Mouse (Mus musculus): ENCODE results near the gene Igfbp1. TPM values are rescaled to one million over a fixed set of nuclear protein-coding genes. Genes with fewer than 3 reads are reported as not detected.

The Igfbp1 gene
- total RNA-seq, 2 experiments from 2014 or later = 0.24 TPM; not detected in 1

DNA sequence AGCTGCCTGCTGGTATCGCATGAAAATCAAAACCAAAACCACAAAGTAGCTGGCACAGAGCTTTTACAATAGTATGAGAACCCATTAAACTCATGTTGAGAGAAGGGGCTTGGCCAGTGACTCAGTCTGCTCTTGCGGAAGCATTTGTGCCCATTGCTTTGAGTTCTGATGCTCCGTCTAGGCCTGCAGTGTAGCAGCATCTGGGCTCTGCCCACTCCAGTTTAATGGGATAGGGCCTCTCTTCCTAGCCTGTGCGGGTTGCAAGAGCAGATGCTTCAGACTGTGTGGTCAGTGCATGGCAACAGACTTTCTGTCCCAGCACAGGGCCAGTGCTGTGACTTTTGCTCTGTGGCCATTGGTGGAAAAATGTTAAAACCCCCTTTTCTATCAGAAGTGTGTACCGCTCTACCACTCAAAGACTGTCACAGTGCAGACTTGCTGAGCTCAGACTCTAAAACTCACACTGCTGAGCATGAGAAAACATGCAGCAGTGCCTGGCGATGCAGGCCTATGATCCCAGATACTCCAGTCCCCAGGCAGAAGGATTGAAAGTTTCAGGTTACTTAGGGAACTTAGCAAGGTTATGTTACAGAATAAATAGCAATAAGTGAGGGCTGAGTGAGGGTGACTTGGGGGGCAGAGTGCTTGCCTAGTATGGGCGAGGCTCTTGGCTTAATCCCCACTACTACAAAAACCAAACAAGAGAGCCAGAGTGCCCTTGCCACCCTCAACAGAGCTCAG lies 29.4 kb downstream of the Igfbp1 start:
- no peak for DNase-seq
- intact Hi-C loops (cut with DNase I) = no loop called here

DNA sequence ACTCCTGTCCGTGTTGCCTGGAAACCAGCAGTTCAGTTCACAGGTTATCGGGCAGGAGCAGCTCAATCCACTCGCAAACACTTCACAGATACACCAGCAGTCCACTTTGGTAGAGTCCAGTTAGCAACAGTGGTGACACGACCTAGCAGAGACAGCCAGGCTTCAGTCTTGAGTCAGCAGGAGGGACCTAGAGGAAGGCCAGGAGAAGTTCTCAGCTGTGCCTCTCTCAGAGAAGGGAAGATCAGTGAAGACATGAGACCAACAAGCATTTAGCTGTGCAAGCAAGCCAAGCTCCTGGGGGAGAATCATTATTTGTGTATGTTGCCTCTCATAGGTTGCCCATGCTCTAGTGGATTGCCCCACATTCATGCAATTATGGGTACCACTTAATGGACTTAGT lies 30.5 kb downstream of the Igfbp1 start:
- DNase-seq = no peak
- intact Hi-C loops (cut with DNase I) = no loop called here

DNA sequence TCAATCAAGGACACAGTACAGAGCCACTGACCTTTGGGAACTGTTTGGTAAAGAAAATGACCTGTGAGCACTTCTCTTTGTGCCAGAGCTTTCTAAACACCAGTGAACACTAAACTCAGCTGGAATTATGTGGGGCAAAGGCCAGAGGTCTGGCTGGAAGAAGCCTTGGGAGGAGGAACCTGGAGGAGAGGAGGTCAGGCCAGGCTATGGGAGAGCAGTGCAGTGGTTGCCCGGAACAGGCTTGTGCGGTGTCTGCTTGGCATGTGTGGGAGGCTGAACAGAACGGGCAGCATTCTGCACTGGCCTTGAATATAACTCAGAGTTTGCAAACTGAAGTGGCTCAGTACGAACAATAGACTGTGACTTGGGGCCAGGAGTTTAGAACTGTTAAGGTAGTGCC lies 32.4 kb downstream of the Igfbp1 start:
- DNase-seq = no peak
- intact Hi-C loops (cut with DNase I) = no loop called here

- intact Hi-C loops (cut with DNase I) = no loop called here
- DNase-seq = no peak
Observed at GRCm38 (mm10) chr11:7231958-7232357, 34.4 kb downstream of the Igfbp1 start.

- DNase-seq = no peak
- intact Hi-C loops (cut with DNase I) = no loop called here
Observed at GRCm38 (mm10) chr11:7233333-7233732, 35.8 kb downstream of the Igfbp1 start.

GRCm38 (mm10) chr11:7234436-7234835 lies 36.9 kb downstream of the Igfbp1 start:
- DNase-seq = no peak
- intact Hi-C loops (cut with DNase I) = no loop called here

GRCm38 (mm10) chr11:7234981-7235609 lies 37.5 kb downstream of the Igfbp1 start:
- DNase-seq = no peak
- intact Hi-C loops (cut with DNase I) = no loop called here

- intact Hi-C loops (cut with DNase I) = no loop called here
- DNase-seq = no peak
Observed at GRCm38 (mm10) chr11:7236751-7237150, 39.2 kb downstream of the Igfbp1 start.

DNA sequence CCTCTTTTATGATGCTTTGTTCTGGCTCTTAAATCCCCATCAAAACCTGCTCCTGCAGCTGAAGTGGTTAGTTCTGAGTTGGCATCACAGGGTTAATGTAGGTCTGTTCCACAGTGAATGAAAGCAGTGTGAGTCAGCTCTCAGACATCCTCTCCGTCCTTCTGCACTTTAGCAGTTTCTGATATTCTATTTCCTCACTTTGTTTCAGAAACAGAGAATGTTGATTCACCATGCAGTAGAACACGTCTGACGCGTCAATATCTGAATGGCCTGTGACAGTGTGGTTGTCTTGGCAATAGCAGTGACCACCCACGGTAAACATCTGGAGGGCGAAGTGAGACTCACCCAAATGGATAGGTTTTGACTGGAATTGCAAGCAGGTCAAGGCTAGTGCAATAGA lies 40.1 kb downstream of the Igfbp1 start:
- DNase-seq = no peak
- intact Hi-C loops (cut with DNase I) = no loop called here

GRCm38 (mm10) chr11:7238546-7238945 lies 41.0 kb downstream of the Igfbp1 start:
- no peak for DNase-seq
- intact Hi-C loops (cut with DNase I) = no loop called here

- intact Hi-C loops (cut with DNase I) = no loop called here
- DNase-seq = no peak
Observed at GRCm38 (mm10) chr11:7239041-7239740, 41.6 kb downstream of the Igfbp1 start.

DNA sequence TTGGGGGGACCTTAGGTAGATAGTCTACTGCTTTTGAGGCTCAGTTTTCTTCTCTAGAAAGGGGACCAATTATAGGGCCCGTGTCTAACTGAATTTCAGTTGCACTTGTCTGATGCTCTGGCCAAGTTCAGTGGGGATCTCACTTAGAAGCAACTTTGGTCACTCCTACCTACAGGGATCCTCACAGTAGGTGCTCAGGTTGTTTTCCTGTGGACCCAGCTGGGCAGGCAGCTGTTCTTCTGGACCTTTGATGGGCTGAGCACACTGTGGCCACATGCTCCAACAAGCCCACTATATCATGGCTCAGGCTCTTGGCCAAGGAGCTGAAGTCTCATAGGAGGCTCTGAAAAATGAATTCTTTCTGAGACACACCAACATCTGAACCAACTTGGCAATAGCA lies 47.2 kb downstream of the Igfbp1 start:
- intact Hi-C loops (cut with DNase I) = no loop called here

DNA sequence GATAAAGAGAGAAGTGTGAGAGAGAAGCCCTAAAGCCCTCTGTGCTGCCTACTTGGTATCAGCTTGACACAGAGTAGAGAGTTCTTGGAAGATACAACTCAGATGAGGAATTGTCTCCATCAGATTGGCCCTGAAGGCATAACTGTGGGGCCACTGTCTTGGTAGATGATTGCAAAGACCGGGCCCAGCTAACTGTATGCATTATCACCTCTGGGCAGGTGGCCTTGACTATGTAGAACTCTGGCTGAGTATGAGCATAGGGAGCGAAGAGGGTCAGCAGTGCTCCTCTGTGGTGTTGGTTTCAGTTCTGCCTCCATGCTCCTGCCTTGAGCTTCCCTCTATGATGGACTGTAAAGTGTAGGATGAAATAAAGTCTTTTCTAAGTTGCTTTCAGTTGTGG lies 52.8 kb downstream of the Igfbp1 start:
- intact Hi-C loops (cut with DNase I) = no loop called here
- no peak for DNase-seq

More for the DNA sequence above, 47.2 kb downstream of the Igfbp1 start:
- no peak for DNase-seq

- intact Hi-C loops (cut with DNase I) = no loop called here
Observed at GRCm38 (mm10) chr11:7250870-7251269, 53.3 kb downstream of the Igfbp1 start.

More at GRCm38 (mm10) chr11:7250870-7251269, 53.3 kb downstream of the Igfbp1 start:
- no peak for DNase-seq

Other genes starting within 250 kb of the Igfbp1 start
- gene Adcy1, start 134.3 kb upstream of the Igfbp1 start, total RNA-seq (2021) = 100 to 1,000 TPM; 328 to 375 TPM
- gene Gm11985, start 9.2 kb upstream of the Igfbp1 start, total RNA-seq (2021) = not detected
- gene Igfbp3, start 16.1 kb downstream of the Igfbp1 start, total RNA-seq (2021) = 10 to 100 TPM; 20.6 to 21.3 TPM

Measured in left cerebral cortex, postnatal 4 days (tissue).